Mouse (Mus musculus) MEL (cell line): Measurements from ENCODE around the gene Aplp1.

Experiments
- BHLHE40 ChIP-seq: IDR thresholded peaks from 2 replicates; pipeline ENCODE4 v1.6.1; 2012; ENCODE audit warnings: low read depth, mild to moderate bottlenecking, inconsistent platforms, low read length, improper control_type of control experiment, borderline replicate concordance
- CHD2 ChIP-seq: IDR thresholded peaks from 2 replicates; pipeline ENCODE4 v1.6.1; 2011; ENCODE audit warnings: low read length, improper control_type of control experiment
- CTCF ChIP-seq, 3 experiments: IDR thresholded peaks in 2 of 3; conservative IDR thresholded peaks in 1 of 3; 2 replicates each; pipeline ENCODE4 v1.5.1; 2011 to 2012; ENCODE audit warnings: low read length in 3 of 3, low read depth in 2 of 3, mild to moderate bottlenecking in 2 of 3, improper control_type of control experiment in 1 of 3, inconsistent platforms in 1 of 3, mixed read lengths in 1 of 3, moderate library complexity in 1 of 3; ENCODE audit not compliant: control insufficient read depth in 1 of 3, insufficient read depth in 1 of 3, poor library complexity in 1 of 3, severe bottlenecking in 1 of 3
- EP300 ChIP-seq, 2 experiments: IDR thresholded peaks; 2 replicates each; pipeline ENCODE4 v1.6.1; 2011; ENCODE audit warnings: improper control_type of control experiment in 2 of 2, low read length in 2 of 2, low read depth in 1 of 2, mild to moderate bottlenecking in 1 of 2
- GABPA ChIP-seq: IDR thresholded peaks from 2 replicates; pipeline ENCODE4 v1.6.1; 2012; ENCODE audit warnings: low read depth, mild to moderate bottlenecking, inconsistent platforms, low read length, improper control_type of control experiment, moderate library complexity
- MAFK ChIP-seq: IDR thresholded peaks from 2 replicates; pipeline ENCODE4 v1.6.1; 2011; ENCODE audit warnings: low read depth, mild to moderate bottlenecking, low read length, improper control_type of control experiment, borderline replicate concordance
- POLR2A ChIP-seq, 2 experiments: IDR thresholded peaks; 2 replicates each; pipeline ENCODE4 v1.6.1; 2011 to 2012; ENCODE audit warnings: low read length in 2 of 2, mild to moderate bottlenecking in 2 of 2, control low read depth in 1 of 2, improper control_type of control experiment in 1 of 2, low read depth in 1 of 2, moderate library complexity in 1 of 2; ENCODE audit not compliant: control insufficient read depth in 1 of 2, insufficient read depth in 1 of 2, poor library complexity in 1 of 2
- POLR2AphosphoS2 ChIP-seq: IDR thresholded peaks from 2 replicates; pipeline ENCODE4 v1.6.1; 2011; ENCODE audit warnings: low read length, improper control_type of control experiment
- SIN3A ChIP-seq: IDR thresholded peaks from 2 replicates; pipeline ENCODE4 v1.6.1; 2012; ENCODE audit warnings: low read length, improper control_type of control experiment, inconsistent platforms
- USF1 ChIP-seq: IDR thresholded peaks from 2 replicates; pipeline ENCODE4 v1.6.1; 2014; ENCODE audit warnings: low read depth, mild to moderate bottlenecking, inconsistent platforms, low read length, improper control_type of control experiment, moderate library complexity
- ZC3H11A ChIP-seq: IDR thresholded peaks from 2 replicates; pipeline ENCODE4 v1.6.1; 2012; ENCODE audit warnings: low read depth, mild to moderate bottlenecking, inconsistent platforms, low read length, improper control_type of control experiment

DNA sequence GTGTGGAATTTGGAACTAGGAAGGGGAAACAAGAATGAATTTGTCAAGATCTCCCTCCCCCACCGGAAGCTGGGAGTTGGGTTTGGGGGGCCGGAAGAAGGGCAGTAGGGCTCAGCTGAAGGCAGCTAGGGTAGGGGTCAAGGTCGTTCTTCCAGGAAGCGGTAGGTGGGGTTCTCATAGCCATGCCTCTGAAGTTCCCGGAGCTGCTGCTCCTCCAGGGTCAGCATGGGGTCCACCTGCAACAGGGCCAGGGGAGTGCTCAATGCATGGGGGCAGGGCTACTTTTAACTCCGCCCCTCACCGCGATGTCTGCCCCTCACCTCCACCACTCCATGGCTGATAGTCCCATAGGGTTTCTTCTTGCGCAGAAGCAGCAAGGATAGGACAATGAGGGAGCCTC, 10.2 kb downstream of the Aplp1 start:
- TF ChIP-seq BHLHE40 (no peak), CHD2 (no peak), ZC3H11A (no peak), EP300 (IDR thresholded peaks at IDR 0.05; ENCODE audit: low read depth in 1 of 2, low read length in 2 of 2) (no peak), USF1 (no peak), MAFK (no peak), CTCF (IDR thresholded peaks at IDR 0.05 in 2 of 3, conservative IDR thresholded peaks at IDR 0.05 in 1 of 3; ENCODE audit: control insufficient read depth in 1 of 3, insufficient read depth in 1 of 3, low read depth in 2 of 3, low read length in 3 of 3, poor library complexity in 1 of 3, severe bottlenecking in 1 of 3) (no peak), POLR2A (IDR thresholded peaks at IDR 0.05; ENCODE audit: control insufficient read depth in 1 of 2, insufficient read depth in 1 of 2, low read depth in 1 of 2, low read length in 2 of 2, poor library complexity in 1 of 2) (no peak), GABPA (no peak), POLR2AphosphoS2 (no peak), SIN3A (no peak)
